Mouse (Mus musculus): Measurements from ENCODE around the gene Gna15. TPM values are rescaled to one million over a fixed set of nuclear protein-coding genes. Genes with fewer than 3 reads are reported as not detected.

The Gna15 gene
- 30.2 and 35.0 TPM in 2 replicates for polyA plus RNA-seq (2012; ENCODE audit: low replicate concordance)

GRCm38 (mm10) chr10:81524051-81524605 is at the start of gene Gna15:
Gna15 (minus strand) TSS chr10:81524225.

GRCm38 (mm10) chr10:81559163-81559626 is 35.2 kb upstream of the Gna15 start, which contains the start of gene Aes:
Aes (plus strand) TSS chr10:81559488.

GRCm38 (mm10) chr10:81545161-81545747 is 21.2 kb upstream of the Gna15 start, which contains the start of gene Gna11:
Gna11 (minus strand) TSS chr10:81545190.

GRCm38 (mm10) chr10:81500032-81500431 is 24.0 kb downstream of the Gna15 start, which contains the start of gene S1pr4:
S1pr4 (minus strand) TSS chr10:81500132.

GRCm38 (mm10) chr10:81496264-81496901 is 27.6 kb downstream of the Gna15 start, which contains the start of gene Ncln:
Ncln (minus strand) TSS chr10:81496392.

GRCm38 (mm10) chr10:81482533-81482889 is 41.5 kb downstream of the Gna15 start, which contains the start of gene Celf5:
Celf5 (minus strand) TSS chr10:81482709.

GRCm38 (mm10) chr10:81455181-81455895 is 68.7 kb downstream of the Gna15 start, which contains the start of gene Nfic:
Nfic (minus strand) TSS chr10:81455635.

Other genes with a start within 250 kb of the Gna15 start
- gene Tjp3, start 232.6 kb downstream of the Gna15 start, polyA plus RNA-seq (2012; ENCODE audit: low replicate concordance) = 2.4 and 5.3 TPM in 2 replicates
- 189 and 253 TPM in 2 replicates for gene Pip5k1c, start 231.3 kb downstream of the Gna15 start, polyA plus RNA-seq (2012; ENCODE audit: low replicate concordance)
- gene Cactin, start 203.1 kb downstream of the Gna15 start, polyA plus RNA-seq (2012; ENCODE audit: low replicate concordance) = 67.6 and 96.5 TPM in 2 replicates
- gene Tbxa2r, start 195.5 kb downstream of the Gna15 start, polyA plus RNA-seq (2012; ENCODE audit: low replicate concordance) = 3.7 and 8.0 TPM in 2 replicates
- 1.3 and 2.0 TPM in 2 replicates for gene Gipc3, start 181.0 kb downstream of the Gna15 start, polyA plus RNA-seq (2012; ENCODE audit: low replicate concordance)
- 314 and 739 TPM in 2 replicates for gene Hmg20b, start 173.7 kb downstream of the Gna15 start, polyA plus RNA-seq (2012; ENCODE audit: low replicate concordance)
- 68.4 and 74.4 TPM in 2 replicates for gene Mfsd12, start 166.7 kb downstream of the Gna15 start, polyA plus RNA-seq (2012; ENCODE audit: low replicate concordance)
- 10.6 and 16.6 TPM in 2 replicates for gene 4930404N11Rik, start 158.4 kb downstream of the Gna15 start, polyA plus RNA-seq (2012; ENCODE audit: low replicate concordance)
- 99.5 and 103 TPM in 2 replicates for gene Fzr1, start 145.7 kb downstream of the Gna15 start, polyA plus RNA-seq (2012; ENCODE audit: low replicate concordance)
- gene Dohh, start 139.8 kb downstream of the Gna15 start, polyA plus RNA-seq (2012; ENCODE audit: low replicate concordance) = 206 and 254 TPM in 2 replicates
- 0.33 and 0.42 TPM in 2 replicates for gene Gm48551, start 139.8 kb downstream of the Gna15 start, polyA plus RNA-seq (2012; ENCODE audit: low replicate concordance)
- gene Gm48552, start 135.2 kb downstream of the Gna15 start, polyA plus RNA-seq (2012; ENCODE audit: low replicate concordance) = 3.7 and 10.5 TPM in 2 replicates
- 0.68 and 2.2 TPM in 2 replicates for gene Smim24, start 131.2 kb downstream of the Gna15 start, polyA plus RNA-seq (2012; ENCODE audit: low replicate concordance)
- gene Nfic, start 68.6 kb downstream of the Gna15 start, polyA plus RNA-seq (2012; ENCODE audit: low replicate concordance) = 206 and 375 TPM in 2 replicates
- 0.23 and 0.60 TPM in 2 replicates for gene Celf5, start 41.5 kb downstream of the Gna15 start, polyA plus RNA-seq (2012; ENCODE audit: low replicate concordance)
- 296 and 494 TPM in 2 replicates for gene Ncln, start 27.8 kb downstream of the Gna15 start, polyA plus RNA-seq (2012; ENCODE audit: low replicate concordance)
- 34.9 and 78.0 TPM in 2 replicates for gene S1pr4, start 24.1 kb downstream of the Gna15 start, polyA plus RNA-seq (2012; ENCODE audit: low replicate concordance)
- 21.9 and 22.6 TPM in 2 replicates for gene Gna11, start 21.0 kb upstream of the Gna15 start, polyA plus RNA-seq (2012; ENCODE audit: low replicate concordance)
- 1,673 and 2,193 TPM in 2 replicates for gene Aes, start 35.3 kb upstream of the Gna15 start, polyA plus RNA-seq (2012; ENCODE audit: low replicate concordance)
- gene Tle2, start 50.3 kb upstream of the Gna15 start, polyA plus RNA-seq (2012; ENCODE audit: low replicate concordance) = 4.1 and 5.9 TPM in 2 replicates
- gene Tle6, start 76.8 kb upstream of the Gna15 start, polyA plus RNA-seq (2012; ENCODE audit: low replicate concordance) = 1.3 and 9.1 TPM in 2 replicates
- 0.33 and 0.99 TPM in 2 replicates for gene BC025920, start 82.0 kb upstream of the Gna15 start, polyA plus RNA-seq (2012; ENCODE audit: low replicate concordance)
- gene Sirt6, start 103.6 kb upstream of the Gna15 start, polyA plus RNA-seq (2012; ENCODE audit: low replicate concordance) = 83.0 and 132 TPM in 2 replicates
- 8.5 and 13.2 TPM in 2 replicates for gene Ankrd24, start 104.3 kb upstream of the Gna15 start, polyA plus RNA-seq (2012; ENCODE audit: low replicate concordance)
- 0.22 TPM in 1 of 2 replicates, not detected in the other for gene Gm10778, start 124.8 kb upstream of the Gna15 start, polyA plus RNA-seq (2012; ENCODE audit: low replicate concordance)
- gene Zfp433, start 180.6 kb upstream of the Gna15 start, polyA plus RNA-seq (2012; ENCODE audit: low replicate concordance) = 0.20 TPM in 1 of 2 replicates, not detected in the other
- gene Gm3055, start 246.9 kb upstream of the Gna15 start, polyA plus RNA-seq (2012; ENCODE audit: low replicate concordance) = not detected in 2 replicates